9 mouse cellular contexts compared by ENCODE assay signal in genomic region chr3:58138726-58139585, GRCm38 (mm10).
A peak's percentile ranks its signal among the peaks of the same experiment; 100 is the strongest.
DNase-seq lines count a peak whose midpoint lies in the region; ATAC-seq and TF ChIP-seq lines count a peak whose summit lies in the region.
"Had no signal": no experiment of that assay in that cellular context is flagged by ENCODE, and none has a peak within 500 bp of the region (broad histone marks: within the 10 kb centered on the region; RNA-seq: fewer than 3 reads in every experiment).

No protein-coding gene starts in this region.

- H3K27ac ChIP-seq in hindbrain, embryonic 10.5 days = no peak overlapping the region
- H3K27ac ChIP-seq in hindbrain, embryonic 13.5 days = no peak overlapping the region
- peak overlapping the region; percentile 68 for H3K27ac ChIP-seq in intestine, embryonic 16.5 days (ENCODE audit: low read length)
- H3K27ac ChIP-seq: embryonic facial prominence, embryonic 13.5 days had no signal

- peaks cover 7% of the 10 kb centered on the region for H3K4me1 ChIP-seq in hindbrain, embryonic 10.5 days (replicated peaks)
- H3K4me1 ChIP-seq in hindbrain, embryonic 13.5 days (replicated peaks) = no peaks in the 10 kb centered on the region
- H3K4me1 ChIP-seq in G1E (ENCODE audit: insufficient read depth, low read depth, low read length) = no peaks in the 10 kb centered on the region
- H3K4me1 ChIP-seq in intestine, embryonic 16.5 days (ENCODE audit: control insufficient read depth, insufficient read depth, low read length) = no peaks in the 10 kb centered on the region

- ATAC-seq in hindbrain, embryonic 13.5 days (ENCODE audit: low FRiP score) = no peak
- no peak for ATAC-seq in G1E (ENCODE audit: extremely low read depth, insufficient number of reproducible peaks, low FRiP score, poor library complexity, severe bottlenecking)
- ATAC-seq in common myeloid progenitor, adult 5-6 weeks (replicated peaks; ENCODE audit: low read depth, poor library complexity, severe bottlenecking) = 0 out of 2 replicates have a peak, but pooled peaks have one; percentile 42
- ATAC-seq in intestine, embryonic 16.5 days = peak; percentile 89

- no peaks in the 10 kb centered on the region for H3K36me3 ChIP-seq in hindbrain, embryonic 10.5 days
- no peaks in the 10 kb centered on the region for H3K36me3 ChIP-seq in hindbrain, embryonic 13.5 days
- no peaks in the 10 kb centered on the region for H3K36me3 ChIP-seq in G1E (replicated peaks)
- H3K36me3 ChIP-seq in intestine, embryonic 16.5 days (ENCODE audit: control insufficient read depth, insufficient read depth, low read length) = no peaks in the 10 kb centered on the region
- H3K36me3 ChIP-seq: embryonic facial prominence, embryonic 13.5 days had no signal

- H3K27me3 ChIP-seq in hindbrain, embryonic 10.5 days (ENCODE audit: insufficient read depth, poor library complexity, severe bottlenecking) = no peaks in the 10 kb centered on the region
- no peaks in the 10 kb centered on the region for H3K27me3 ChIP-seq in hindbrain, embryonic 13.5 days
- no peaks in the 10 kb centered on the region for H3K27me3 ChIP-seq in G1E (ENCODE audit: insufficient read depth, low read length)
- H3K27me3 ChIP-seq in intestine, embryonic 16.5 days (replicated peaks; ENCODE audit: control insufficient read depth, insufficient read depth, low read length) = no peaks in the 10 kb centered on the region
- H3K27me3 ChIP-seq: embryonic facial prominence, embryonic 13.5 days had no signal

- whole genome bisulfite sequencing in hindbrain, embryonic 10.5 days = 76% methylated on average over 8 of the region's 8 CpGs
- 78% methylated on average over 8 of the region's 8 CpGs for WGBS in hindbrain, embryonic 13.5 days
- WGBS in intestine, embryonic 16.5 days = 50% methylated on average over 8 of the region's 8 CpGs

- H3K4me2 ChIP-seq in hindbrain, embryonic 13.5 days = no peak overlapping the region
- H3K4me2 ChIP-seq in intestine, embryonic 16.5 days (ENCODE audit: low read depth, low read length) = peak overlapping the region; percentile 32; the same call in 1 of the 2 replicates
- H3K4me2 ChIP-seq: embryonic facial prominence, embryonic 13.5 days had no signal

- no peaks in the 10 kb centered on the region for H3K9me3 ChIP-seq in hindbrain, embryonic 10.5 days
- H3K9me3 ChIP-seq in hindbrain, embryonic 13.5 days = no peaks in the 10 kb centered on the region
- no peaks in the 10 kb centered on the region for H3K9me3 ChIP-seq in G1E (replicated peaks)
- H3K9me3 ChIP-seq in intestine, embryonic 16.5 days (ENCODE audit: control insufficient read depth, low read length) = no peaks in the 10 kb centered on the region
- H3K9me3 ChIP-seq: embryonic facial prominence, embryonic 13.5 days had no signal

- H3K9ac ChIP-seq in hindbrain, embryonic 13.5 days = no peak overlapping the region
- no peak overlapping the region for H3K9ac ChIP-seq in intestine, embryonic 16.5 days (ENCODE audit: low read depth, low read length)
- H3K9ac ChIP-seq: embryonic facial prominence, embryonic 13.5 days had no signal

- H3K4me3 ChIP-seq in hindbrain, embryonic 10.5 days = no peak overlapping the region
- no peak overlapping the region for H3K4me3 ChIP-seq in hindbrain, embryonic 13.5 days
- H3K4me3 ChIP-seq in G1E (ENCODE audit: low read depth, low read length) = no peak overlapping the region
- H3K4me3 ChIP-seq in intestine, embryonic 16.5 days (ENCODE audit: low read length) = no peak overlapping the region
- H3K4me3 ChIP-seq: embryonic facial prominence, embryonic 13.5 days had no signal

- TF ChIP-seq CTCF in G1E (IDR thresholded peaks at IDR 0.05; ENCODE audit: low read depth, low read length) = peak; percentile 66

- DNase-seq in hindbrain, embryonic 10.5 days (ENCODE audit: low spot score) = peak; percentile 35
- DNase-seq in 3134 (ENCODE audit: extremely low read depth, insufficient read length, low spot score) (peak; percentile 12), G1E (ENCODE audit: low spot score) (peak; percentile 5)
- DNase-seq in retina, embryonic 14.5 days (ENCODE audit: low spot score) = peak; percentile 50
- DNase-seq in T-cell, adult 2 months (ENCODE audit: low spot score) = no peak

Comparison
In these comparisons a context has a peak if more than half of its experiments do, and no peak if none do; other contexts are left out.
1. ATAC-seq: peak in common myeloid progenitor, adult 5-6 weeks (single experiment) and intestine, embryonic 16.5 days (single experiment); none in hindbrain, embryonic 13.5 days (single experiment) and G1E (single experiment).